Mouse (Mus musculus) cerebellum, adult 11-12 months (tissue): ENCODE measurements around the gene Fam83e.
A peak's percentile ranks its signal among the peaks of the same experiment; 100 is the strongest.

Experiments
- DNase-seq: peaks from one replicate; pipeline ENCODE4 v3.0.0; 2022

The Fam83e gene

DNA sequence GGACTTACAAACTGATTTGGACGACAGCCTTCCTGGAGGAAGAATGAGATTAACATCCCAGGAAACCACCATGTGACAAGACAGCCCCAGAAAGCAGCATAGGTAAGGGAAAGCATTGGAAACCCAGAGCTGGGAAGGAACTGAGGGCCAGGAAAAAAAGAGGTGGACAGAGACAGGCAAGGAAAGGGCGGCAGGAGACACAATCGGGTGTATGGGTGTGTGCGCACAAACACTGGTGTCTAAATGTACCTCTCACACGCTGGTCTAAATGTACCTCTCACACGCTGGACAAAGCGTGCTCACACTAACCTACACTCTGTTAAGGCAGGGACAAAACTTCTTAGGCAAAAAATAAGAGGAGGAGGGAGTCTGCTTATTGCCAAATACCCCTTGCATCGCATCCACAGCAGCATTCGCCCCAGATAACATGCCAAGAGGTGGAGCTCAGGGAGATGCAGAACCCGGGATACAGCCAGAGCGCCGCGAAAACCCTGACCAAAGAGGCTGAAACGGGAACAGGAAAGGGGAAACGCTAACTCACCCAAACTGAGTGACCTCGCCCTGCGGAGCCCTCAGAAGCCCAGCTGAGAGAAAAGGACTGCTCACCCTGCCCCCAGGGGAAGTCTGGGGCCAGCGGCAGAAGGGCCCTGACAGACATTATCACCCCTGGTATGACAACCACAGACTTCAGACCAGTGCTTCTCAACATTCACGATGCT, 5.1 kb upstream of the Fam83e start:
- DNase-seq: peak; percentile 62

DNA sequence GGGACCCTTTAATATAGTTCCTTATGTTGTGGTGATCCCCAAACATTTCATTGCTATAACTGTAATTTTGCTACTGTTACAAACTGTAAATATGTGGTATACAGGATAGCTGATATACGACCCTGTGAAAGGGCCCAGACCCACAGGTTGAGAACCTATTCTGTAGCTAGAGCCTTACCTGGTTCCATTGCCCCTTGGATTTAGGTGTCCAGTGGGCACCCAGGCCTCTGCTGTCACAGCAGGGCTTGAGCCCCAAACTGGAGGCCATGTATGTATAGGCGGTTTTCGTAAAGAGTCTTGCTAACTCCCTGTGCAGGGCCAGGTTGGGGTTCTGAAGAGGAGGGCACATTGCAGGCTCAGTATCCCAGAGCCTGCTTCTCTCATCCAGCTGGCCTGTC, 4.6 kb upstream of the Fam83e start:
- peak; percentile 48 for DNase-seq

DNA sequence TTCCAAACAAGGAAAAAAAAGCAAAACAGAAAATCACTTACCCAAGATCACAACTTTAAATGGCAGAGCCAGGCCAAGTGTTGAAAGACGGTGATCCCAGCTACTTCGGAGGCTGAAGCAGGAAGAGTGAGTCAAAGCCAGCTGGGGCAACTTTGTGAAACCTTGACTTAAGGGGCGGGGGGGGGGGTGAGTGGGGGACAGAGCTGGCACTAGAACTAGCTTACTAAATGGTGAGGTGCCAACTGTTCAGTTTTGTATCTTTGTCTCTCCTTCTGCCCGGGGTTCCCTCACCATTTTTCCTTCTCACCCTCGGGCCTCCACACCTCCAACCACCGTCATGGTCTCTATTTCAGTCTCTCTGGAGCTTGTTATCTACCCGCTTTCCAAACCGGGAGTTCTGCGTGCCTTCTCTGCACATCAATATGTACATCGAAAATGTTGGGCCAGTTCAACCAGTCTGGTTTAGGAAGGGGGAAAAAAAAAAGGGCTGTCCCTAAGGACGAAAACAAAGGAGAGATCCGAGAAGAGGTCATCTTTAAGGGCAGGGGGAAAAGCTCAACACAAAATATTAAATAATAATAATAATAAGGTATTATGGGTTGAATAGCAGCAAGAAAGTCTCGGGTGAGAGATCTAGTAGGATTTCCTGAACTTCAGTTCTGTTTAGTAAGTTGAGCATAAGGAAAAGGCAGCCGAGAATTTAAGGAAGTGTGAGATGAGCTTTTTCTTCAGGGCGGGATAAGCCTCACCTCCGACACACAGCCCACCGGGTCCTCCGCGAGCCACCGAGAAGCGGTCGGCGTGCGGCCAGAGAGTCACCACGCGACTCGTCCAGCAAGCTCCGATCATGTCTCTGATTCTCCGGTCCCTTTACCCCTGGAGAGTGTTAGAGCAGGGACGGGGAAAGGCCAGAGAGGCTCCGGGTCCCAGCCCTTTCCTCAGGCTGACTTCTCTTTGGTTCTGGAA, 3.8 kb upstream of the Fam83e start:
- DNase-seq: peak; percentile 45

DNA sequence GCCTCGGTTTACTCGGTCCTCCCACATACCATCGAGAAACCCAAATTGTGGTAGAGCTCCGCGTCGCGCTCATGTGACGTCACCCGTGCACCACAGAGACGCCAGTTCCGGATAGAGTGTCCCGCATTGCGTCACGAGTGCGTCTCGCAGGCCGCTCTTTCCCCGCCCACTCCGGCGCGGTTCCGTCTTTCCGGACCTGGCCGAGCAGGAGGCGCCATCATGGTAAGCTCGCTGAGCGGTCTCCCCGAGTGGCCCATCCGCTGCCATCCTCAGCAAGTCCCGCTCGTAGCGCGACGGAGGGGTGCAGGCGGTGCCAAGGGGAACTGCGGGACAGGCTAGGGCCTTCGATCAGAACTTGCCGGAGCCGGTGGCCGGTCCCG, 3.1 kb upstream of the Fam83e start, which contains the start of gene Sphk2:
TSS of gene Sphk2 (minus strand) at position 85 of the 380 bp plus-strand sequence.
- DNase-seq: peak; percentile 98

DNA sequence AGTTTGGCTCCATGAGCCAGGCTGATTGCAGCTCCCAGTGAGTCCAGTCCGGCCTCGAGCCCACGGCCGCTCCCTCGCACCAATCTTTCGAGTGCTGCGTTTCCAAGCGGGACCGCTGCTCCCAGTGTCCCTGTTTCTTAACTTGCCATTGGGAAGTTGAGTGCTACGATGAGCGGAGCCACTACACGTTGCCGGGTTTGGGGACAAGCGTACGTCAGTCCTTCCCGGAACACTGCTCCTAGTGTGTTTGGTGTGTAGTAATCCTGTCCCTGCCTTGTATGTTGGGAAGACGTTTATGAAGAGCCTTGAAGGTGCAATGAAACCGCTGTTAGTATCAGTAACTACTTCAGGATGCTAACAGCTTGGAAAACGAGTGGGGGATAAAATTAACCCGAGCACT, 2.7 kb upstream of the Fam83e start:
- no peak for DNase-seq

DNA sequence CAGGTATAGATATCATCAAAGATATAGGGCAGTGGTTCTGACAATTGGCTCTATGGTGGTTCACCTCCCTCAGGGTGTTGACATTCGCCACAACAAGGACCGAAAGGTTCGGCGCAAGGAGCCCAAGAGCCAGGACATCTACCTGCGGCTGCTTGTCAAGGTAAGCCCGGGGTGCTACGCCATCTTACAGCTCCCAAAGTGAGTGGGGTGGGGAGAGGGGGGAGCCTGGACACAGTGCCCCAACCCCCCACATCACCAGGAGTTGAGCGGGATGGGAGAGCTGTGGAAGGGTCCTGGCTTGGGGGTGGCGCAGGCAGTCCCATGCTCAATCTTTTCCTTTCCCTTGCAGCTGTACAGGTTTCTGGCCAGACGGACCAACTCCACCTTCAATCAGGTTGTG, 1.8 kb upstream of the Fam83e start:
- peak; percentile 59 for DNase-seq

DNA sequence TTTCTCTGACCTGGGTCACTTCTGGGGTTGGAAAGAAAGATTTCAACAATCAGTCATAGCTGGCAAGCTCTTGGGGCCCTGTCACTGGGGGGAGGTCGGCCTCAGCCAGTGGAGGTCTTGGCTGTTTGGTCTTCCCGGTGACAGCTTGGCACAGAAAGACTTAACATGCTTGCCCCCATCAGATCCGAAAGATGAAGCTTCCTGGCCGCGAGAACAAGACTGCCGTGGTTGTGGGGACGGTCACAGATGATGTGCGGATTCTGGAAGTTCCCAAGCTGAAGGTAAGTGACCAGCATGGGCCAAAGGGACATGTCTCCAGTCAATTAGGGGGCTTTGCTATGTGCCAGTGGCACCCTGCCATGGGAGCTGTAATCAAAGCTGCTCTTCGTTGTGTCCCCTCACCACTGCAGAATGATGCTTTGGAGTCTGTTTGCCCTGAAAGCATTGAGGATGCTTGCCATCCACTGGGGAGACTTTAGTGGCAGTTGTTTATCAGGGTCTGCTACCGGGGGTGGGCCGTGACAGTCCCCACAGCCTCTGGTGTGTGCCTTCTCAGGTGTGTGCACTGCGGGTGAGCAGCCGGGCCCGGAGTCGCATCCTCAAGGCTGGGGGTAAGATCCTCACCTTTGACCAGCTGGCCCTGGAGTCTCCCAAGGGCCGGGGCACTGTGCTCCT, 1.1 kb upstream of the Fam83e start:
- DNase-seq: peak; percentile 52

DNA sequence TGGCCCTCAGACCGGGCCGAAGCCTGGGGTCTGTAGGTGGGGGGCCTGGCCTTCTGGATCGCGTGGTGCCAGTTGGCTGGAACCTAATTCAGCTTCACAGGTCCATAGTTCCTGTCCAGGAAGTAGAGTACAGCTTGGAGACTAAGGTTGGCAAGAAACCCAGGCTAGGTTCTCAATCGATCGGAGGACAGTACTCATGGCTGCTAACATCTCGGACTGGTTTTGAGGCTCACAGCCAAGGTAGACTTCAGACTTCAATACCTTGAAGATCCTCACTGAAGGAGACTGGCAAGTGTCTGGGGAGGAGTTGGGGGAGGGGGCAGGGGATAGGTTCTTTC, 191 bp downstream of the Fam83e start:
- DNase-seq: no peak

DNA sequence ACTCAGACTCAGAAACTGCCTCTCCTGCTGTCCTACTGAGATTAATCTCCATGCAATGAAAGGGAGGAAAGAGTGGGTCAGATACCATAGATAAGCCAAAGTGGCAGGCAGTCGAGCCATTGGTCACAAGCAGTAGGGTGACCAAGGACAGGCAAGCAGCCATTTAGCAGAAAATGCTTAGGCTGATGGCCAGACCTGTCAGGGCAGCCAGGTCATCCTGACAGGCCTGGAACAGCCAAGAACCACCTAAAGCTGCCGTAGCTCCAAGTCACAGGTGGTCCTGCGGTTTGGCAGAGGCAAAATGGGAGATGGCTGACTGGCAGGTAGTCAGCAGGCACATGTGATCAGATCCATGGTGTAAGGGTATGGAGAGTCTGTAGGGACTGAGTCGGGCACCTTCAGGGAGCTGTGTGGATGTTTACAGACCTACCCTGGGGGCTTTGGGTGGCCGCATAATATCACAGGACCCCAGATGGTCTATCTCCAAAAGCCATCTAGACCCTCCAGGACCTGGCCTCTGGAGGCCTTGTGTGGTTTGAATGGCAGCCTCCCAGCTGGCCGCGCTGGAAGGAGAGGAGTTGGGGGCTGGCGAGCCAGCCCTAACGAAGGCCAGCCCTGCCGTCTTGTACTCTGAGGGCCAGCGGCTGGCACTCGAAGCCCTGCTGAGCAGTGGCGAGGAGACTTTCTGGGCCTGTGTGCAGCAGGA, 783 bp downstream of the Fam83e start:
- DNase-seq: peak; percentile 60

DNA sequence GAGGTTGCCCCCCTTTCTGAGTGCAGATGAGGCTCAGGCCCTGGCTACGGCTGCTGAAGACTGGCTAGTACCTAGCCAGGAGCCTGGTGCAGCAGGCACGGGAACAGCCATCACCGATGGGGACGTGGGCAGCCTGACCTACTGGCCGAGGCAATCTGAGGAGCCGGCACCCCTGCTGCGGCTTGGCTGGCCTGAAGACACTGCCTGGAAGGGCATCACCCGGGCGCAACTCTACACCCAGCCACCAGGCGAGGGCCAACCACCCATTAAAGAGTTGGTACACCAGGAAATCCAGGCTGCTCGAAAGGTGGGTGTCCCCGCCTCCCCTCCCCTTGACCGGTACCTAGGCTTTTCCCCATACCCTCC, 1.3 kb downstream of the Fam83e start:
- DNase-seq: peak; percentile 62

DNA sequence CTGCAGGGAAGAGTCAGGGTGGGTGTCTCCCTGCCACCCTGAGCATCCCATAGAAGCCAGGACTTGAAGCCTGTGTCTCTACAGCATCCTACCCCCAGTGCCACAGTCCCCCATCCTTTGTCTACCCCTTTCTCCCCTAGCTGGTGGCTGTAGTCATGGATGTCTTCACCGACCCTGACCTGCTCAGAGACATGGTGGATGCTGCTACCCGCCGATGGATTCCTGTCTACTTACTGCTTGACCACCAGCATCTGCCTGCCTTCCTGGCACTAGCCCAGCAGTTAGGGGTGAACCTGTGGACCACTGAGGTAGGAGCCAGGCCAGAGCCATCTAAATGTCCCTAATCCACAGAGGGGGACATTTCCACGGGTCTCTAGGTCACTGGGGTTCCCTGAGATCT, 2.3 kb downstream of the Fam83e start:
- DNase-seq: peak; percentile 42

DNA sequence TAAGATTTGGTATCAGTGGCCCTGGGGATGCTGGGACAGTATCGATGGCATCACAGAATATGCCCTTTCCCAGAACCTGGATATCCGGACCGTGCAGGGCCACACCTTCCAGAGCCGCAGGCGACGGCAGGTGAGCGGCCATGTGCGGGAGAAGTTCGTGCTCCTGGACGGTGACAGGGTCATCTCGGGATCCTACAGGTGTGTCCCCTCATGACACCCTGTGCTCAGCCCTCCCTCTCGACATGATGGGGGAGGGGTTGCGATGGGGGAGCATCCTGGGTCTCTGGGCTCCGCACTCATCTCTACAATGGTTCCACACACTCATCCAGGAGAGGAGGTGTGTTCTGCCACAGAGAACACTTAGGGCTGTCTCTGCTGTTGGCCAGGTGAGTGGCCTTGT, 2.8 kb downstream of the Fam83e start:
- peak; percentile 36 for DNase-seq

DNA sequence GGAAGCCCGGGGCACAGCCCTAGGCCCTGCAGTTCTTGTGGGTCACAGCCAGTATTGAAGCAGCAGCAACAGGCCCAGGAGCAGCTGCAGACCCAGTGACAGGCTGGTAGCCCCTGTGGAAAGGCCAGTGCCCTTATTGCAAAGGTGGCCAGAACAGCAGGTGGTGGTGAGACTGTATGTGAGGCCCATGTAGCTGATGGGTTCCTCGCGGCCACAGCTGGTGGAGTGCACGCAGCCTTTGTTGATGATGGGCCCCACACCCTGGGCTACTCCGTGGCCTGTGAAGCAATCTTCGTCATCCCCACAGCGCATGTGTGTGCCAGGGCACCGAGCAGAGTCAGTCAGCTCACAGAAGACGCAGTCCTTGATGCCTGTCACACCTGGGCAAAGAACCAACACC, 4.1 kb downstream of the Fam83e start:
- DNase-seq: no peak

DNA sequence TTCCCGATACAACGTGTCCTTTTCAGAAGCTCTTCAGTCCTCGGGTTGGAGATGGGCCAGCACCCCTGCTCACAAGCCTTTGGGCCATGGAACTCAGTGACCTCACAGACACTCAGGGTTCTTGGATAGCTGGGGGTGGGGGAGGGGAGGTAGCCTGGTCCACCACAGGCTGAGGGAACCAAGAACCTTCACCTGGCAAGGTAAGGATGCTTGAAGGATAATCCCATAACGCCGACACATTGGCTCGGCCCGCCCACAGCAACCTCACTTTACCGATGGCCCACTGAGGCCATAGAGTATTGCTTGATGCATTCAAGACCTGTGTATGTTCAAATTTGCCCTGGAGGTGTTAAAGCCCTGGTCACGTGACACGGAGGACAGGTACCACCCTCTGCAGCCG, 4.7 kb downstream of the Fam83e start, which contains the start of gene Spaca4:
TSS of gene Spaca4 (minus strand) at position 101 of the 400 bp plus-strand sequence.
- no peak for DNase-seq

DNA sequence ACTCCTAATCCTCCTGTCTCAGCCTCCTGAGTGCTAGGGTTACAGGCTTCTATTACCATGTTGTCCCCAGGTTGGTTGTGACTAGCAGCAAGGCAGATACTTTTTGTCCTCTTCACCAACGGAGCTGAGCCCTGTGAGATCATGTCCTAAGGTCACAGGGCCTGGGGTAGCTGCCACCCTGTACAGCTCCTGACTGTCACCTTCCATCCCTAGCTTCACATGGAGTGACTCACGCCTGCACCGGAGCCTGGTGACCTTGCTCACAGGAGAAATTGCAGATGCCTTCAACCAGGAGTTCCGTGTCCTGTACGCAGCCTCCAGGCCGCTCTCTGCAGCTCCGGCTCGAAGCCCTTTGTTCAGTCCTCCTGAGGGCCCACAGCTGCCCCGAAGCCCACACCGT, 5.4 kb downstream of the Fam83e start:
- no peak for DNase-seq

DNA sequence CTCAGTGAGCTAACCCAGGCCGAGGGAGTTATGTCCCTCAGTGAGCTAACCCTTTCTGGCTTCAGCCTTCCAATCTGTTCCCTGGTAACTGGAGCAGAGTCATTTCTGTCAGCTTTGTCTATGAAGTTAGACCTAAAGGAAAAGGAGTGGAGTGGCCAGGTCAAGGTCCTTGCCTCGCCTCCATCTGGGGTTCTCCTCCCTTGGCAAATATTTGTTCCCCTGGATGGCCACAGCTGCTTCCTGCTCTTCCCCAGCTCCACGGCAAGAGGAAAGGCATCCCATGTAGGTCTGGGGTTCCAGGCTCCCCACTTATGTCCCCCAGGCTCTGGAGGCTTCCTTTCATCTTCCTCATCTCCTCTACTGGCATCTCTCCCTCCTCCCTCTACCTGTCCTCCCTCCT, 6.6 kb downstream of the Fam83e start:
- no peak for DNase-seq

DNA sequence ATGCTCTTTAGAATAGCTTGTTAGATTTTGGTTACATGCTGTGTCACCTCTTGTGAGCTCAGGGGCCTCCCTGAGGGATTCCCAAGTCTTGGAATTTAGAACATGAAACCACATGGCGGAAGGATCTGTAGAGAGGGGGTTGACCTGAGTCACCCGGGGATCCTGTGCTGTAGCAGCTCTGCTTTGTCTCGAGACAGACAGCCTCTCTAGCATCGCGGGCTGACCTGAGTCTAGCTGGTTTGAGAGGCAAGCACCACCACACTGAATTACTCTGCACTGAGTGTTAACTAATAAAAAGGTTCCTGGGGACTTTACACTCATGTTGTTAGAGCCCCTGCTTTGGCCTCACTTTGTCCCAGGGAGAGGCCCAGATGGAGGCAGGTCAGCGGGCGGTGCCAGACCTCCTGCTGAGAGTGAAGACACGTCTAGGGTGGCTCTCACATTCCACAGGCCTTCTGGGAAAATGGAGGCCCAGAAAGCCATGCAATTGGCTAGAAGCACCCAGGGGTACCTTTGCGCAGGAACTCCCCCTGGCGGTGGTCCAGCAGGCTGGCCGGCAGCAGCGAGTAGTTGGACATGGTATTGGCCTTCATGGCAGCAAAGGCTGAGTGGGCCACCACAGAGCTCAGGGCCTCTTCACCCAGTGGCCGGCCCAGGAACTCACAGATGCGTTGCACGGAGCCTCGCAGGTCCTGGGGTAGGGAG, 9.9 kb downstream of the Fam83e start:
- DNase-seq: no peak

DNA sequence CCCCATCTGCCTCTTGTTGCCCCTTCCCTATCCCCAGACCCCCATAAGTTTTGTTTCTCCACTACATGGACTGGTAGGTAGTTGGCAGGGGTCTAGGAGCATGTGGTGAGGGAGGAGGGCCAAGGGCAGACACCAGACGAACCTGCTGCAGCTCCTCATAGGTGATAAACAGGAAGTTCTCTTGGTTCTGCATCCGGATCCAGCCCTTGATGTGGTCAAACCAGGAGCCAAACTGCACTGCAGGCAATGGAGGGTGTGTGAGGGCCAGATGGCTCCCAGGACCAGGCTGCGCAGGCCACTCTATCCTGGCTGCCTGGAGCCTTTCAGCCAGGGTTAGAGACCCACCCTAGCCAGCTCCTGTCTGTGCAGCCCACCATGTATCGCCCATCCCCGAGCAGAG, 12.5 kb downstream of the Fam83e start:
- DNase-seq: no peak

DNA sequence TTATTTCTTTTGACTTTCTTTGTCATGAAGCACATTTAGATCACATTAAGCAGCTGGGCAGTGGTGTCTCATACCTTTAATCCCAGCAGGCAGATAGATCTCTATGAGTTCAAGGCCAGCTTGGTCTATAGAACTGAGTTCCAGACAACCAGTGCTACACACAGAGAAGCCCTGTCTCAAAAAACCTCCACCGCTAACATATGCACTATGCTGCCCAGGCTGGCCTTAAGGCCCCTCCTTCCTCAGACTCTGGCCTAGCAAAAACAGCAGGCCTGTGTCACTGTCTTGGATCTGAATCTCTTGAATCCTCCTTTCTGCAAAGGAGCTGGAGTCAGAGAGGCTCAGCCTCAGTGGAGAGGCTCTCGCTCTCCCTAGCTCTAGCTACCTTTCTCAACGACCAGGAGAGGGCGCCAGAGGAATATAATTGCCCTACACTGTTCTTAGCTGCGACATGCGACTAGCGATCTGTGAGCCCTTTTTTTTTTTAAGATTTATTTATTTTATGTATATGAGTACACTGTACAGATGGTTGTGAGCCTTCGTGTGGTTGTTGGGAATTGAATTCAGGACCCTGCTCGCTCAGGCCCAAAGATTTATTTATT, 18.3 kb downstream of the Fam83e start:
- peak; percentile 75 for DNase-seq

DNA sequence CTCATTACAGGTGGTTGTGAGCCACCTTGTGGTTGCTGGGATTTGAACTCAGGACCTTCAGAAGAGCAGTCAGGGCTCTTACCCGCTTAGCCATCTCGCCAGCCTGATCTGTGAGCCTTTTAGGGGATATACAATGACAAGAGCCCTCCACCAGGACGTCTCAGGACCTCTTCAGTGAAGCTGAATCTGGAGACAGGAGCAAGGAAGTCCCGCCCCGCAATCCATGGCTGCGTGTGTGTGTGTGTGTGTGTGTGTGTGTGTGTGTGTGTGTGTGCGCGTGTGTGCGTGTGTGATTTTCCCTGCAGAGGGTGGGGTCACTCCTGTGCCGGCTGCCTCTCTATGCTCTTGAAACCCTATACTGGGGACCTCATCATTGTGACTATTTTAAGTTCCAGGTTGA, 18.8 kb downstream of the Fam83e start:
- no peak for DNase-seq

DNA sequence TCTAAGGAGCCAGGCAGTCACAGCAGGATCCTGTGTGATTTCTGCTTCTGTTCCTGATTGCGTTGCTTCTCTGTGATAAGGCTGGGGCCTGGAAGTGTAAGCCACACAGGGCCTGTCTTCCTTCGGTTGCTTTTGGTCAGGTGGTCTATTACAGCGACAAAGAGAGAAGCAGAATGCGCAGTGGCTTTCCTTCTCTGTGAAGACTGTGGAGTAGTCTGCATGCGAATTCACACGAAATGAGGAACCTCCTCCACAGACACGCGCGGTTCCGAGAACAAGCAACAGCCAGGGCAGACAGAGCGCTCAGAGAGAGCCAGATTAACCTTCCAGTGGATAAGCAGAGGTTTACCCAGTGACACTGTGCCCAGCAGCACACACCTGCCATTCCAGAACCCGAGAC, 20.3 kb downstream of the Fam83e start:
- no peak for DNase-seq

DNA sequence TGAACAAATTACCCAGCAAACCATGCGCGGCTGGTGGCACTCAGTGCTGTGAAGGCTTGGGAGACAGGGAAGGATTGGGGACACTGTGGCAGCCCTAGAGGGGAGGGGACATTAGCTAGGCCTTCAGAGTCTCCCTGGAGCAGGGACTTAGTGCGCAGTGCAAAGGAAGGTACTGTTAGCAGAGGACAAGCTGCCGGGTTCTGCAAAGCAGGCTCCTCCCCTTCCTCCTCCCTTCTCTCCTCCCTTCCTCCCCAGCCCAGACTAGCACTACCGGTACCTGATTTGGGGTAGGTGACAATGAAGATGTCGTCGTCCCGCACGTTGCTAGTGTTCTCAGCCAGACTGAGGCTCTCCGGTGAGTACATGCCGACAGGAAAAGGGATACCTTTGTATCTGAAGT, 20.8 kb downstream of the Fam83e start:
- DNase-seq: no peak
